Mouse (Mus musculus) C2C12 (cell line): Measurements from ENCODE around the gene Gm12216. TPM values are rescaled to one million over a fixed set of nuclear protein-coding genes. Genes with fewer than 3 reads are reported as not detected.
"Not testable (repeated sequence)": the region's sequence is repeated elsewhere in the genome, so short reads cannot be mapped to it uniquely, and the experiment has no call there.

ENCODE experiments used
- H3K27me3 ChIP-seq: one replicate; pipeline ENCODE4 v1.6.1; 2011; ENCODE audit not compliant: control insufficient read depth, insufficient read depth, insufficient read length
- H3K36me3 ChIP-seq: one replicate; pipeline ENCODE4 v1.6.1; 2011; ENCODE audit not compliant: control insufficient read depth, insufficient read depth
- H3K4me3 ChIP-seq: one replicate; pipeline ENCODE4 v1.5.1; 2011; ENCODE audit warnings: mild to moderate bottlenecking, control low read depth; ENCODE audit not compliant: poor library complexity, insufficient read depth, severe bottlenecking
- H3K79me2 ChIP-seq: one replicate; pipeline ENCODE4 v1.6.1; 2011; ENCODE audit not compliant: control insufficient read depth, insufficient read depth
- H3K79me3 ChIP-seq: one replicate; pipeline ENCODE4 v1.6.1; 2011; ENCODE audit warnings: low read depth, control low read depth
- H3ac ChIP-seq: one replicate; pipeline ENCODE3; 2011; ENCODE audit warnings: low read depth; ENCODE audit not compliant: control insufficient read depth, insufficient read length
- CEBPB ChIP-seq: IDR thresholded peaks from one replicate; pipeline ENCODE4 v1.6.1; 2011; ENCODE audit warnings: low read depth, mild to moderate bottlenecking, control low read depth, moderate library complexity
- CTCF ChIP-seq: IDR thresholded peaks from one replicate; pipeline ENCODE4 v1.5.1; 2011; ENCODE audit not compliant: control insufficient read depth, insufficient read depth, insufficient read length
- FOSL1 ChIP-seq: IDR thresholded peaks from one replicate; pipeline ENCODE4 v1.8.0; 2011; ENCODE audit warnings: mild to moderate bottlenecking, low read length; ENCODE audit not compliant: poor library complexity, insufficient read depth, severe bottlenecking
- MAX ChIP-seq: IDR thresholded peaks from one replicate; pipeline ENCODE4 v1.6.1; 2011; ENCODE audit warnings: mild to moderate bottlenecking, control low read depth
- MYOD1 ChIP-seq: IDR thresholded peaks from one replicate; pipeline ENCODE4 v1.6.1; 2011; ENCODE audit warnings: low read depth; ENCODE audit not compliant: control insufficient read depth, insufficient read length
- MYOG ChIP-seq: IDR thresholded peaks from one replicate; pipeline ENCODE4 v1.6.1; 2011; ENCODE audit not compliant: control insufficient read depth, insufficient read length; ENCODE audit errors: extremely low read depth
- USF1 ChIP-seq: IDR thresholded peaks from one replicate; pipeline ENCODE4 v1.6.1; 2011; ENCODE audit warnings: low read depth, mild to moderate bottlenecking, control low read depth, moderate library complexity
- polyA plus RNA-seq: library from polyadenylated mRNA; unstranded; fragments of >200 nt; fragmentation: generic; extraction: Trizol; gene quantifications from one replicate; pipeline ENCODE4 v1.2.1, GENCODE M21; 2012; ENCODE audit warnings: missing spikeins

Gm12216 gene
- polyA plus RNA-seq, 1 experiment, result 0.49 TPM

- H3K4me3 ChIP-seq, result no peak overlapping the region
- no peaks in the 10 kb centered on the region for H3K79me2 ChIP-seq
- H3ac ChIP-seq, result no peak overlapping the region
Observed at GRCm38 (mm10) chr11:53759545-53760406, 99.3 kb downstream of the Gm12216 start.

GRCm38 (mm10) chr11:53758791-53759351 lies 100.2 kb downstream of the Gm12216 start:
- TF ChIP-seq CEBPB (no peak), CTCF (peak; percentile 24)
- H3K79me2 ChIP-seq, result no peaks in the 10 kb centered on the region
- H3K36me3 ChIP-seq, result no peaks in the 10 kb centered on the region
- no peaks in the 10 kb centered on the region for H3K79me3 ChIP-seq
- no peak overlapping the region for H3K4me3 ChIP-seq
- H3K27me3 ChIP-seq, result no peaks in the 10 kb centered on the region
- no peak overlapping the region for H3ac ChIP-seq

More at GRCm38 (mm10) chr11:53759545-53760406, 99.3 kb downstream of the Gm12216 start:
- Histone ChIP-seq H3K27me3 (no peaks in the 10 kb centered on the region), H3K36me3 (no peaks in the 10 kb centered on the region), H3K79me3 (no peaks in the 10 kb centered on the region)
- TF ChIP-seq FOSL1, result no peak
- no peak for TF ChIP-seq MYOG
- TF ChIP-seq MAX, result no peak
- TF ChIP-seq USF1, result no peak
- no peak for TF ChIP-seq CTCF
- TF ChIP-seq CEBPB, result no peak
- TF ChIP-seq MYOD1, result no peak

- H3K79me2 ChIP-seq, H3K27me3 ChIP-seq, H3K4me3 ChIP-seq, H3K36me3 ChIP-seq, H3K79me3 ChIP-seq, H3ac ChIP-seq: not testable (repeated sequence)
- TF ChIP-seq CTCF, result peak; percentile 18
Observed at GRCm38 (mm10) chr11:53758033-53758432, 101.0 kb downstream of the Gm12216 start.

- Histone ChIP-seq H3ac (no peak overlapping the region), H3K27me3 (no peaks in the 10 kb centered on the region), H3K79me2 (no peaks in the 10 kb centered on the region), H3K36me3 (no peaks in the 10 kb centered on the region), H3K79me3 (no peaks in the 10 kb centered on the region), H3K4me3 (no peak overlapping the region)
- TF ChIP-seq USF1, result no peak
- no peak for TF ChIP-seq MYOG
- no peak for TF ChIP-seq MAX
- TF ChIP-seq FOSL1, result no peak
- TF ChIP-seq CEBPB, result no peak
- TF ChIP-seq CTCF, result no peak
- TF ChIP-seq MYOD1, result no peak
Observed at GRCm38 (mm10) chr11:53757612-53758011, 101.4 kb downstream of the Gm12216 start.

- no peaks in the 10 kb centered on the region for H3K36me3 ChIP-seq
- H3K79me2 ChIP-seq, result no peaks in the 10 kb centered on the region
- no peaks in the 10 kb centered on the region for H3K27me3 ChIP-seq
- H3K79me3 ChIP-seq, result no peaks in the 10 kb centered on the region
- H3ac ChIP-seq, result no peak overlapping the region
- TF ChIP-seq MYOG (no peak), MYOD1 (no peak), FOSL1 (no peak), MAX (no peak), CTCF (no peak), CEBPB (no peak), USF1 (no peak)
- no peak overlapping the region for H3K4me3 ChIP-seq
Observed at GRCm38 (mm10) chr11:53755011-53755595, 104.0 kb downstream of the Gm12216 start.
